Mouse (Mus musculus): ENCODE results near the gene Klhl20.

GRCm38 (mm10) chr1:161139496-161139895 lies 8.2 kb upstream of the Klhl20 start:
- no peak for TF ChIP-seq POLR2A (IDR thresholded peaks at IDR 0.05; ENCODE audit: control insufficient read depth, extremely low read depth, insufficient read depth, low read length, poor library complexity)
- TF ChIP-seq CTCF (IDR thresholded peaks at IDR 0.05; ENCODE audit: borderline replicate concordance, control insufficient read depth, extremely low read depth, insufficient read depth, low read length, poor library complexity): no peak

Measured in thymus, adult 2 months (tissue).